ENCODE assay signal across 28 mouse cellular contexts in genomic region chr2:35235021-35235420, GRCm38 (mm10). TPM values are rescaled to one million over a fixed set of nuclear protein-coding genes. Genes with fewer than 3 reads are reported as not detected.
DNase-seq lines count a peak whose midpoint lies in the region; ATAC-seq and TF ChIP-seq lines count a peak whose summit lies in the region.
"Had no signal": no experiment of that assay in that cellular context is flagged by ENCODE, and none has a peak within 500 bp of the region (broad histone marks: within the 10 kb centered on the region; RNA-seq: fewer than 3 reads in every experiment).

No protein-coding gene starts in this region.

- TF ChIP-seq CTCF in lung, embryonic 14.5 days (IDR thresholded peaks at IDR 0.05; ENCODE audit: low read depth) = no peak

- H3K4me3 ChIP-seq in embryonic facial prominence, embryonic 14.5 days (ENCODE audit: low read depth, low read length) = no peak overlapping the region
- no peak overlapping the region for H3K4me3 ChIP-seq in embryonic facial prominence, embryonic 10.5 days
- H3K4me3 ChIP-seq in lung, embryonic 14.5 days (ENCODE audit: low read depth, low read length) = no peak overlapping the region
- H3K4me3 ChIP-seq: embryonic facial prominence, embryonic 13.5 days; forebrain, embryonic 13.5 days; heart, embryonic 13.5 days; intestine, embryonic 15.5 days; layer of hippocampus, adult 2 months; limb, embryonic 15.5 days; liver, embryonic 13.5 days; midbrain, embryonic 15.5 days; stomach, embryonic 15.5 days had no signal

- H3K9me3 ChIP-seq in embryonic facial prominence, embryonic 14.5 days (ENCODE audit: control insufficient read depth, low read length) = no peaks in the 10 kb centered on the region
- no peaks in the 10 kb centered on the region for H3K9me3 ChIP-seq in embryonic facial prominence, embryonic 10.5 days
- H3K9me3 ChIP-seq in lung, embryonic 14.5 days (ENCODE audit: low read depth, low read length) = no peaks in the 10 kb centered on the region
- H3K9me3 ChIP-seq: embryonic facial prominence, embryonic 13.5 days; forebrain, embryonic 13.5 days; G1E; heart, embryonic 13.5 days; intestine, embryonic 15.5 days; limb, embryonic 15.5 days; liver, embryonic 13.5 days; midbrain, embryonic 15.5 days; stomach, embryonic 15.5 days had no signal

- ATAC-seq in embryonic facial prominence, embryonic 14.5 days (ENCODE audit: low read depth) = no peak
- no peak for ATAC-seq in lung, embryonic 14.5 days (ENCODE audit: insufficient read depth)
- ATAC-seq: forebrain, embryonic 13.5 days; hindbrain, embryonic 16.5 days; intestine, embryonic 15.5 days; midbrain, embryonic 15.5 days had no signal

- 46% methylated on average over 6 of the region's 6 CpGs for WGBS in embryonic facial prominence, embryonic 14.5 days
- WGBS in embryonic facial prominence, embryonic 10.5 days = 82% methylated on average over 6 of the region's 6 CpGs
- 71% methylated on average over 6 of the region's 6 CpGs for WGBS in lung, embryonic 14.5 days

- H3K4me2 ChIP-seq in embryonic facial prominence, embryonic 14.5 days (ENCODE audit: low read depth, low read length) = no peak overlapping the region
- no peak overlapping the region for H3K4me2 ChIP-seq in lung, embryonic 14.5 days
- H3K4me2 ChIP-seq: embryonic facial prominence, embryonic 13.5 days; forebrain, embryonic 13.5 days; heart, embryonic 13.5 days; intestine, embryonic 15.5 days; limb, embryonic 15.5 days; liver, embryonic 13.5 days; midbrain, embryonic 15.5 days; stomach, embryonic 15.5 days had no signal

- no peaks in the 10 kb centered on the region for H3K27me3 ChIP-seq in embryonic facial prominence, embryonic 14.5 days (replicated peaks; ENCODE audit: control insufficient read depth, insufficient read depth, low read length)
- H3K27me3 ChIP-seq in embryonic facial prominence, embryonic 10.5 days (replicated peaks; ENCODE audit: low read depth, poor library complexity, severe bottlenecking) = peaks cover 3% of the 10 kb centered on the region; the same call in 1 of the 2 replicates
- H3K27me3 ChIP-seq in lung, embryonic 14.5 days (ENCODE audit: insufficient read depth, low read length) = no peaks in the 10 kb centered on the region
- H3K27me3 ChIP-seq: embryonic facial prominence, embryonic 13.5 days; forebrain, embryonic 13.5 days; heart, embryonic 13.5 days; intestine, embryonic 15.5 days; liver, embryonic 13.5 days; midbrain, embryonic 15.5 days; stomach, embryonic 15.5 days had no signal

- peak; percentile 60 for DNase-seq in embryonic facial prominence, embryonic 14.5 days (ENCODE audit: low spot score)
- DNase-seq in embryonic facial prominence, embryonic 10.5 days (ENCODE audit: low spot score) = no peak
- peak; percentile 39 for DNase-seq in lung, embryonic 14.5 days
- no peak for DNase-seq in lung, postnatal 14 days
- DNase-seq in Muller cell, postnatal 12 days (ENCODE audit: inconsistent ontology term) = peak; percentile 57
- DNase-seq in fibroblast of lung, adult 2 months (ENCODE audit: low read depth) = peak; percentile 51
- no peak for DNase-seq in left cerebral cortex, adult 11 months (ENCODE audit: low spot score)
- no peak for DNase-seq in neural tube, embryonic 10.5 days (ENCODE audit: extremely low spot score, low spot score)
- DNase-seq: cerebellum, adult 11 months; cerebellum, adult 9-11 months; embryo, embryonic 11 days; gastrocnemius, postnatal 25 days; kidney, adult 2 months; kidney, postnatal 36 days; liver, embryonic 13.5 days; lung, adult 18-20 months; lung, postnatal 10 days; right cerebral cortex, postnatal 14 days had no signal

- no peaks in the 10 kb centered on the region for H3K36me3 ChIP-seq in embryonic facial prominence, embryonic 14.5 days (ENCODE audit: control insufficient read depth, insufficient read depth, low read length)
- no peaks in the 10 kb centered on the region for H3K36me3 ChIP-seq in embryonic facial prominence, embryonic 10.5 days (replicated peaks)
- no peaks in the 10 kb centered on the region for H3K36me3 ChIP-seq in lung, embryonic 14.5 days (ENCODE audit: insufficient read depth)
- H3K36me3 ChIP-seq: embryonic facial prominence, embryonic 13.5 days; G1E; heart, embryonic 13.5 days; intestine, embryonic 15.5 days; limb, embryonic 15.5 days; liver, embryonic 13.5 days; midbrain, embryonic 15.5 days; stomach, embryonic 15.5 days had no signal

- H3K27ac ChIP-seq in embryonic facial prominence, embryonic 14.5 days (replicated peaks; ENCODE audit: low read depth, low read length) = no peak overlapping the region
- no peak overlapping the region for H3K27ac ChIP-seq in embryonic facial prominence, embryonic 10.5 days (replicated peaks)
- no peak overlapping the region for H3K27ac ChIP-seq in lung, embryonic 14.5 days (ENCODE audit: low read depth)
- H3K27ac ChIP-seq: embryonic facial prominence, embryonic 13.5 days; forebrain, embryonic 13.5 days; heart, embryonic 13.5 days; intestine, embryonic 15.5 days; layer of hippocampus, adult 2 months; limb, embryonic 15.5 days; liver, embryonic 13.5 days; midbrain, embryonic 15.5 days; stomach, embryonic 15.5 days had no signal

- H3K4me1 ChIP-seq in embryonic facial prominence, embryonic 14.5 days (ENCODE audit: control insufficient read depth, insufficient read depth, low read length) = peaks cover 16% of the 10 kb centered on the region
- H3K4me1 ChIP-seq in embryonic facial prominence, embryonic 10.5 days = peaks cover 24% of the 10 kb centered on the region
- no peaks in the 10 kb centered on the region; the same call in 1 of the 2 replicates for H3K4me1 ChIP-seq in lung, embryonic 14.5 days (ENCODE audit: insufficient read depth)
- H3K4me1 ChIP-seq: intestine, embryonic 15.5 days had no signal

- H3K9ac ChIP-seq in embryonic facial prominence, embryonic 14.5 days (ENCODE audit: low read depth, low read length) = no peak overlapping the region
- H3K9ac ChIP-seq in lung, embryonic 14.5 days = no peak overlapping the region
- H3K9ac ChIP-seq: embryonic facial prominence, embryonic 13.5 days; forebrain, embryonic 13.5 days; heart, embryonic 13.5 days; intestine, embryonic 15.5 days; limb, embryonic 15.5 days; liver, embryonic 13.5 days; midbrain, embryonic 15.5 days; stomach, embryonic 15.5 days had no signal

RNA-seq across cellular contexts. Expression of gene Gsn, which starts 21.2 kb away (rescaled TPM):
- 359 and 397 TPM in 2 replicates for polyA plus RNA-seq in embryonic facial prominence, embryonic 14.5 days (2014; fragmentation: Nextera tagmentation; extraction: Ambion mirVana)
- 13.6 and 18.9 TPM in 2 replicates for polyA plus RNA-seq in embryonic facial prominence, embryonic 10.5 days (2016; fragmentation: Nextera tagmentation; extraction: Ambion mirVana)
- 95.9 and 112 TPM in 2 replicates for polyA plus RNA-seq in lung, embryonic 14.5 days (2014; fragmentation: Nextera tagmentation; extraction: Ambion mirVana)

RNA-seq across cellular contexts. Expression of gene Rab14, which starts 34.1 kb away (rescaled TPM):
- 278 and 298 TPM in 2 replicates for polyA plus RNA-seq in embryonic facial prominence, embryonic 14.5 days (2014; fragmentation: Nextera tagmentation; extraction: Ambion mirVana)
- polyA plus RNA-seq in embryonic facial prominence, embryonic 10.5 days (2016; fragmentation: Nextera tagmentation; extraction: Ambion mirVana) = 239 and 259 TPM in 2 replicates
- 301 and 305 TPM in 2 replicates for polyA plus RNA-seq in lung, embryonic 14.5 days (2014; fragmentation: Nextera tagmentation; extraction: Ambion mirVana)

Comparison
In these comparisons a context has a peak if more than half of its experiments do, and no peak if none do; other contexts are left out.
1. DNase-seq: peak in embryonic facial prominence, embryonic 14.5 days (single experiment), lung, embryonic 14.5 days (single experiment), Muller cell, postnatal 12 days (single experiment) and fibroblast of lung, adult 2 months (single experiment); none in embryonic facial prominence, embryonic 10.5 days (single experiment), lung, postnatal 14 days (single experiment), left cerebral cortex, adult 11 months (single experiment) and neural tube, embryonic 10.5 days (single experiment).